Mouse (Mus musculus) heart, embryonic 16.5 days (tissue): Measurements from ENCODE around the gene Fate1. TPM values are rescaled to one million over a fixed set of nuclear protein-coding genes. Genes with fewer than 3 reads are reported as not detected.
A peak's percentile ranks its signal among the peaks of the same experiment; 100 is the strongest.
"Not testable (repeated sequence)": the region's sequence is repeated elsewhere in the genome, so short reads cannot be mapped to it uniquely, and the experiment has no call there.

Experiments
- ATAC-seq: fragments of 200-750 bp; cut with Nextera tagmentation; replicated peaks from 2 replicates; pipeline ENCODE4 v1.8.0; 2017; ENCODE audit warnings: moderate number of reproducible peaks; ENCODE audit not compliant: insufficient read depth, low FRiP score; ENCODE audit errors: extremely low read depth
- H3K27ac ChIP-seq: fragments of 300-500 bp; sonication (generic); 2 replicates; pipeline ENCODE4 v1.5.1; 2014; ENCODE audit warnings: mild to moderate bottlenecking, low read length, control low read depth, moderate library complexity
- H3K27me3 ChIP-seq: fragments of 300-500 bp; sonication (generic); 2 replicates; pipeline ENCODE4 v1.6.1; 2014; ENCODE audit warnings: low read length, mixed read lengths; ENCODE audit not compliant: control insufficient read depth, insufficient read depth
- H3K36me3 ChIP-seq: fragments of 300-500 bp; sonication (generic); 2 replicates; pipeline ENCODE4 v1.6.1; 2014; ENCODE audit not compliant: control insufficient read depth, insufficient read depth
- H3K4me1 ChIP-seq: fragments of 300-500 bp; sonication (generic); 2 replicates; pipeline ENCODE4 v1.6.1; 2014; ENCODE audit warnings: low read length, mixed read lengths; ENCODE audit not compliant: control insufficient read depth, insufficient read depth
- H3K4me2 ChIP-seq: fragments of 300-500 bp; sonication (generic); 2 replicates; pipeline ENCODE4 v1.6.1; 2014; ENCODE audit warnings: low read depth, mild to moderate bottlenecking, control low read depth, low read length
- H3K4me3 ChIP-seq: fragments of 300-500 bp; sonication (generic); 2 replicates; pipeline ENCODE4 v1.5.1; 2014; ENCODE audit warnings: mild to moderate bottlenecking, control low read depth, low read length
- H3K9ac ChIP-seq: fragments of 300-500 bp; sonication (generic); 2 replicates; pipeline ENCODE4 v1.6.1; 2014; ENCODE audit warnings: low read length, control low read depth
- H3K9me3 ChIP-seq: fragments of 300-500 bp; sonication (generic); replicated peaks from 2 replicates; pipeline ENCODE4 v1.6.1; 2016; ENCODE audit warnings: low read length; ENCODE audit not compliant: control insufficient read depth
- WGBS: fragments of 180-500 bp; shearing (Covaris S2); extraction: QIAGEN DNeasy Blood & Tissue Kit; methylation state at CpG from one replicate; pipeline ENCODE4 v1.1.7; 2014; 5-methylcytosine and 5-hydroxymethylcytosine counted together
- polyA plus RNA-seq: library from polyadenylated mRNA; unstranded; fragments of >200 nt; fragmentation: Nextera tagmentation; extraction: Ambion mirVana; gene quantifications from 2 replicates; pipeline ENCODE4 v1.2.1, GENCODE M21; 2015

Fate1 gene
- not detected in 2 replicates for polyA plus RNA-seq

DNA sequence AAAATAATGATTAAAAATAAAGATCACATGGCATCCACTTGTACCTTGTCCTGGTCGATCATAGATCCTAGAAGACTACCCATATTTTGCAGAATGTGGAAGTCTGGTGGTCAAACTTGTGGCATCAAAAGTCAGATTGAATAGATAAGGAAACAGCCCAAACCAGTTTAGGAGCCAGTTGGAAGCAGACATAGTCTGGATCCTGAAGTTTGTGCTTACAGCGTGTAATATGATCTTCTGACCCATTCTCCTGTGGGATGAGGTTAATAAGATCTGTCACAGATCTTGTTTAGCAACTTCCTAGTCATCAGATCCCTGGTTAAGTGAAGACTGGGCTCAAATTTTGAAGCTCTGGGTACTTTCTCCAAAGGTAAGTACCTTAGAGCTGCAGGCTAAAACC is at the start of gene Fate1:
Fate1 (plus strand) TSS at position 301 of the 400 bp plus-strand sequence.
- Histone ChIP-seq H3K9ac (no peak within 1 kb of the TSS), H3K36me3 (no peaks in the 10 kb centered on the region), H3K4me2 (no peak within 1 kb of the TSS), H3K9me3 (no peaks in the 10 kb centered on the region), H3K4me3 (no peak within 1 kb of the TSS), H3K27ac (no peak within 1 kb of the TSS), H3K27me3 (no peaks in the 10 kb centered on the region), H3K4me1 (no peaks in the 10 kb centered on the region)
- ATAC-seq: no peak
- 66% methylated on average over 2 of the region's 2 CpGs for WGBS

- Histone ChIP-seq H3K27me3 (no peaks in the 10 kb centered on the region; the same call in 1 of the 2 replicates), H3K36me3 (no peaks in the 10 kb centered on the region), H3K4me1 (no peaks in the 10 kb centered on the region), H3K27ac (no peak overlapping the region), H3K9me3 (no peaks in the 10 kb centered on the region), H3K4me2 (no peak overlapping the region), H3K9ac (no peak overlapping the region), H3K4me3 (no peak overlapping the region)
- 15% methylated on average over 3 of the region's 3 CpGs for WGBS
- ATAC-seq: no peak
These were observed 26.2 kb upstream of the Fate1 start for GRCm38 (mm10) chrX:71946631-71947030.

DNA sequence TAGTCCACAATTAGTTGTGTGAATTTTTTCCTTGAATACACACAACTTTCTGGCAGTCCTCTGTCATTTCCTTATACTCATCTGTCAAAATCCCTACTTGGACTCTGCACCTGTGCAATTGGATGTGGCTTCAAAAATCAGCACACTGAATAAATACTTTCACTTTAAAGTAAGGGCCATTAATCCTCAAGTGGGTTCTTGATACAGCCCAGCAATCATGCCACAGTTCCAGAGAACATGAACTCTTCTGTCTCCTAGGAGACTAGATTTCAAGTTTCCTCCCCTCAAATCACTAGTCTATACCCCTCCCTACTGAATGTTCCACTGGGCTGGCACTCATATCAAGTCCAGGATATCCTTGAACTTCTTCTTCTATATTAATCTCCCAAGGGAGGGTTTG is 14.4 kb upstream of the Fate1 start:
- no peak for ATAC-seq
- Histone ChIP-seq H3K27ac (no peak overlapping the region), H3K4me3 (no peak overlapping the region), H3K36me3 (no peaks in the 10 kb centered on the region), H3K4me2 (no peak overlapping the region), H3K9ac (no peak overlapping the region), H3K9me3 (no peaks in the 10 kb centered on the region), H3K4me1 (no peaks in the 10 kb centered on the region), H3K27me3 (no peaks in the 10 kb centered on the region; the same call in 1 of the 2 replicates)

DNA sequence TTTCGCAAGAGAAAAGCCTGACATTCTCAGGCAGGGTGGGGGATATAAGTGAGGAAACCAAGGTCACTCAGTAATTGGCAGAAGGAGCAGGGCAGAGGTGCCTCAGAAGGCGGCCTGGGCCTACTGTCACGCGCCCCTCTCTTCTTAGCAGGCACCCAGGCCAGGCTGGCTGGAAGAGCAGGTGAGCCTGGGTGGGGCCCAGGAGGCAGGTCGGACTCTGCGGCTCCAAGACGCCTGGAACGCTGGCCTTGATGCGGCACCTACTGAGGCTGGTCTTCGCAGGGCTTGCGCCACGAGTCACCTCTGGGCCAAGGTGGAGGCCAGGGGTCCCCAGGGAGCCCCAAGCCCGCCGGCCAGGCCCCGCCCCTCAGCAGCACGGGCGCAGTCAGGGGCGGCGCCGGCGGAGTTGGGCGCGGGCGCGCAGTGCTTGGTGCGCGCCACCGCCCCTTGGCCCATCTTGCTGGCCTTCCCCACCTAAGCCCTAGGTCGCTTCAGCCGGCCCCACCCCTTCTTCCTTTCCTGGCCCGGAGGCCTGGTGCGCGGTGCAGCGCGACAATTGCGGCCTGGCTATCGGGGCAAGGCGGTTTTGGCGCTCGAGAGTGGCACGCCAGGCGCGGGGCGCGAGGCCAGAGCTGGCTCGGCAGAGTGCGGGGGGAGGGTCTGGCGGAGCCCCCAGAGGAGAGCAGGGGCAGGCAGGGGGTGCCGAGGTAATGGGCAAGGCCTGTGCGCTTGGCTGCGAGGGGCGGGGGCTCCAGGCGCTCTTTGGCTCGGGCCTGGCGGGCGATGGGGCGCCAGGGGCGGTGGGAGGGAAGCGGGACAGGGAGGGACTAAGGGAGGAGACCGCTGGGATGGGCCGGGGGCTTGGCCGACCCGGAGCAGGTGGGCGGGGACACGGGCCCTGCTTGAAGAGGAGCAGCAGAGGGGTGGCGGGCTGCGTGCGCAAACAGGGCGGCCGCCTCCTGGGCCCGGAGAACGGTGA is 10.4 kb upstream of the Fate1 start, which contains the start of gene Prrg3:
Prrg3 (plus strand) TSS at position 552 of the 979 bp plus-strand sequence.
- no peaks in the 10 kb centered on the region; the same call in 1 of the 2 replicates for H3K27me3 ChIP-seq
- peak within 1 kb of the TSS; percentile 64 for H3K4me2 ChIP-seq
- no peaks in the 10 kb centered on the region for H3K4me1 ChIP-seq
- H3K9ac ChIP-seq: peak within 1 kb of the TSS; percentile 55
- WGBS: 11% methylated on average over 68 of the region's 72 CpGs
- peak within 1 kb of the TSS; percentile 50 for H3K27ac ChIP-seq
- H3K9me3 ChIP-seq: no peaks in the 10 kb centered on the region
- peak; percentile 89 for ATAC-seq
- peak within 1 kb of the TSS; percentile 52 for H3K4me3 ChIP-seq
- H3K36me3 ChIP-seq: no peaks in the 10 kb centered on the region

GRCm38 (mm10) chrX:71963275-71963912 is 9.4 kb upstream of the Fate1 start:
- H3K9me3 ChIP-seq: no peaks in the 10 kb centered on the region

GRCm38 (mm10) chrX:71968216-71968615 is 4.6 kb upstream of the Fate1 start:
- Histone ChIP-seq H3K9ac (no peak overlapping the region), H3K4me2 (no peak overlapping the region), H3K9me3 (no peaks in the 10 kb centered on the region), H3K36me3 (no peaks in the 10 kb centered on the region), H3K27me3 (no peaks in the 10 kb centered on the region), H3K4me1 (no peaks in the 10 kb centered on the region), H3K27ac (no peak overlapping the region), H3K4me3 (no peak overlapping the region)
- 45% methylated on average over 1 of the region's 1 CpGs for WGBS
- no peak for ATAC-seq

More at GRCm38 (mm10) chrX:71963275-71963912, 9.4 kb upstream of the Fate1 start:
- Histone ChIP-seq H3K4me2 (peak overlapping the region; percentile 64), H3K4me3 (peak overlapping the region; percentile 52), H3K27me3 (no peaks in the 10 kb centered on the region; the same call in 1 of the 2 replicates), H3K4me1 (no peaks in the 10 kb centered on the region), H3K36me3 (no peaks in the 10 kb centered on the region), H3K9ac (peak overlapping the region; percentile 55), H3K27ac (peak overlapping the region; percentile 47; the same call in 1 of the 2 replicates)
- 0 out of 2 replicates have a peak, but pooled peaks have one; percentile 2 for ATAC-seq
- WGBS: 36% methylated on average over 9 of the region's 9 CpGs

DNA sequence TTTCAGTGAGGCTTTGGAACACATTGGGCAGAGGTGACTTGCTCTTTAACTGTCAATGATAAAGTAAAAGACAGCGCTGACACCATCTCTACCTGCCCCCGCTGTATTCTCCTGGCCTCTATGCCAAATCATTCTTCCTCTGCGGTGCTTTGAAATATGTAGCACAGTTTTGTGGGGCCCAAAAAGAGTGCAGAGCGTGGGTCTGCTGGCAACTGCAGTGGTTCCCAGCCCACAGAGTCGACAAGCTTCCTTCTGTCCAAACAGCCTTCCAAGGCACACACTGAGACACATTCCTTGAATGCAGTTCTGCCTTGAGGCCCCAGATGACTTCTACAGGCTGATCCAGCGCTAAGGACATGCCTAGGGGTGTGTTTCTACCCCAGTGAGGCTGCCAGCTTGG is 4.0 kb upstream of the Fate1 start:
- Histone ChIP-seq H3K4me3 (no peak overlapping the region), H3K9ac (no peak overlapping the region), H3K4me2 (no peak overlapping the region), H3K27ac (no peak overlapping the region), H3K36me3 (no peaks in the 10 kb centered on the region), H3K4me1 (no peaks in the 10 kb centered on the region), H3K27me3 (no peaks in the 10 kb centered on the region), H3K9me3 (no peaks in the 10 kb centered on the region)
- 59% methylated on average over 6 of the region's 6 CpGs for WGBS
- no peak for ATAC-seq

DNA sequence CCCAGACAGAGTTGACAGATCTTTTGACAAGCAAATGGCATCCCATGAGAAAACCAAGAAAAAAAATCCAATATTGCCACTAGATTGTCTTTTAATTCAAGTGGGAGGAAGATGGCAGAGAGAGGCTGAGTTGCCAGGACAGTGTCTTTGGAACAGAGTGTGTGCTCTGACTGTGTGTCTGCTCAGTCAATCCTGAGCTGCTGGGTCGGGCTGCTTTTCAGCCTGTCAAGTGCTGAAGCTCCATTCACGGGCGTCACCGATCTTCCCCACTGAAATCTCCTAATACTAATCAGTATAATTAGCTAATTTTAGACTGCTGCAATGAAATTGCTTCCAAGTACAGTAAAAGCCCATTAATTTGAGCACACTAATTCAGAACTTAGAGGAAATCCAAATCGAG is 1.5 kb upstream of the Fate1 start:
- 63% methylated on average over 5 of the region's 5 CpGs for WGBS
- ATAC-seq: no peak
- no peaks in the 10 kb centered on the region for H3K27me3 ChIP-seq
- H3K27ac ChIP-seq: no peak overlapping the region
- H3K4me3 ChIP-seq: no peak overlapping the region
- H3K36me3 ChIP-seq: no peaks in the 10 kb centered on the region
- no peak overlapping the region for H3K9ac ChIP-seq
- no peaks in the 10 kb centered on the region for H3K9me3 ChIP-seq
- no peaks in the 10 kb centered on the region for H3K4me1 ChIP-seq
- H3K4me2 ChIP-seq: no peak overlapping the region

GRCm38 (mm10) chrX:71977681-71978080 is 4.9 kb downstream of the Fate1 start:
- not testable (repeated sequence) for H3K4me3 ChIP-seq, H3K27ac ChIP-seq, H3K4me2 ChIP-seq, H3K27me3 ChIP-seq, H3K9me3 ChIP-seq, H3K9ac ChIP-seq, ATAC-seq, H3K36me3 ChIP-seq, H3K4me1 ChIP-seq
